Mouse (Mus musculus) heart, embryonic 12.5 days (tissue): Measurements from ENCODE around the gene Hhipl1. TPM values are rescaled to one million over a fixed set of nuclear protein-coding genes. Genes with fewer than 3 reads are reported as not detected.

Experiments
- ATAC-seq: fragments of 200-750 bp; cut with Nextera tagmentation; 2 replicates; pipeline ENCODE4 v1.8.0; 2017; ENCODE audit warnings: moderate TSS enrichment, moderate library complexity; ENCODE audit not compliant: insufficient number of reproducible peaks, low FRiP score
- H3K27ac ChIP-seq: fragments of 300-500 bp; sonication (generic); 2 replicates; pipeline ENCODE4 v1.5.1; 2016; ENCODE audit warnings: mild to moderate bottlenecking, moderate library complexity; ENCODE audit not compliant: poor library complexity, severe bottlenecking
- H3K27me3 ChIP-seq: fragments of 300-500 bp; sonication (generic); replicated peaks from 2 replicates; pipeline ENCODE4 v1.6.1; 2016; ENCODE audit warnings: mild to moderate bottlenecking, moderate library complexity
- H3K36me3 ChIP-seq: fragments of 300-500 bp; sonication (generic); 2 replicates; pipeline ENCODE4 v1.6.1; 2016; ENCODE audit warnings: mild to moderate bottlenecking, moderate library complexity
- H3K4me1 ChIP-seq: fragments of 300-500 bp; sonication (generic); replicated peaks from 2 replicates; pipeline ENCODE4 v1.6.1; 2016; ENCODE audit warnings: mild to moderate bottlenecking
- H3K4me2 ChIP-seq: fragments of 300-500 bp; sonication (generic); 2 replicates; pipeline ENCODE4 v1.6.1; 2016; ENCODE audit warnings: mild to moderate bottlenecking, moderate library complexity
- H3K4me3 ChIP-seq: fragments of 300-500 bp; sonication (generic); 2 replicates; pipeline ENCODE4 v1.5.1; 2016; ENCODE audit warnings: mild to moderate bottlenecking
- H3K9ac ChIP-seq: fragments of 300-500 bp; sonication (generic); 2 replicates; pipeline ENCODE4 v1.6.1; 2016; ENCODE audit warnings: mild to moderate bottlenecking, moderate library complexity
- H3K9me3 ChIP-seq: fragments of 300-500 bp; sonication (generic); replicated peaks from 2 replicates; pipeline ENCODE4 v1.6.1; 2016; ENCODE audit warnings: mild to moderate bottlenecking, moderate library complexity
- WGBS: fragments of 180-500 bp; shearing (Covaris S2); methylation state at CpG from one replicate; pipeline ENCODE4 v1.1.7; 2016; 5-methylcytosine and 5-hydroxymethylcytosine counted together
- polyA plus RNA-seq: library from polyadenylated mRNA; unstranded; fragments of >200 nt; fragmentation: Nextera tagmentation; extraction: Ambion mirVana; gene quantifications from 2 replicates; pipeline ENCODE4 v1.2.1, GENCODE M21; 2016

Gene Hhipl1
- 0.82 and 1.2 TPM in 2 replicates for polyA plus RNA-seq

DNA sequence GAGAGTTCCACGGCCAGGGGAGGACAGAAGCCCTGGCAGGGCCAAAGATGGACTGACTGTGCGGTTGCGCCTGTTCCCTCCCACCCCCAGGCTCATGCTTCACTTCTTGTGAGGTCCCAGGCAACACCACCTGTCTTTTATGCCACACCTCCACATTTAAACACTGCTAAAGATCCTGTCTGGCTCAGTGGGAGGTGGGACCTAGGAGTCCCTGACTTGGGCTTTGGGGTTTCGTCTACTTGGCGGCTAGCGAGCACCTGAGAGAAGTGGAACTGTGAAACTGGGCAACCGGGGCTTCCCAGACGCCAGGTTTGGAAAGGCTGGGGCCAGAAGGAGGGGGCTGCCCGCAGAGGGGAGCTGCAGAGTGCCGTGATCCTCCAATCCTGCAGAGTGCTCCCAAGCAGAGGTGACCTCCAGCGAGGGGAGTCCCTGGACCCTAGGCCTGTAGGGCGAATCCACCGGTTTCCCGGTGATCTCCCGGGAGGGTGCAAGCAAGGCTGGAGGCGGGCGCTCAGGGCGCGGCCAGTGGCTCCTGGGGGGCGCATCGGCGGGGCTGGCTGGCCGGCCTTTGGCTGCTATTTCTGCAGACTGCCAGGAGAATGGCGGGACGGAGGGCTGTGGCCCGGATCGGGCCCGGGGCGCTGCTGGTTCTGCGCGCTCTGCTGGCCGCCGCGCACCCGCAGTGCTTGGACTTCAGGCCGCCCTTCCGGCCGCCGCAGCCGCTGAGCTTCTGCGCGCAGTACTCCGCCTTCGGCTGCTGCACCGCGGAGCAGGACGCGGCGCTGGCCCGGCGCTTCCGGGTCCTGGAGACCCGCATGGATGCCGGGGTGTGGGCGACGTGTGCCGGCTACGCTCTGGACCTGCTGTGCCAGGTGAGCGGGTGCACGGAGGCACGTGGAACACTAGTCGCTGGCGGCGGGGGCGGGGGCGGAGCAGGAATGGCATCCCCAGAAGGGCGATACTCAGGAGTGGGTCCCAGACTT lies at the start of gene Hhipl1:
Gene Hhipl1, plus strand, starts transcription at position 459 of the 983 bp plus-strand sequence.
- Histone ChIP-seq H3K27ac (no peak within 1 kb of the TSS), H3K9me3 (no peaks in the 10 kb centered on the region), H3K27me3 (peaks cover 41% of the 10 kb centered on the region), H3K36me3 (no peaks in the 10 kb centered on the region), H3K4me1 (peaks cover 4% of the 10 kb centered on the region; the same call in 1 of the 2 replicates), H3K4me2 (peak within 1 kb of the TSS; percentile 95), H3K4me3 (peak within 1 kb of the TSS; percentile 61), H3K9ac (peak within 1 kb of the TSS; percentile 81)
- 2% methylated on average over 67 of the region's 67 CpGs for WGBS
- ATAC-seq, result peak; percentile 57

DNA sequence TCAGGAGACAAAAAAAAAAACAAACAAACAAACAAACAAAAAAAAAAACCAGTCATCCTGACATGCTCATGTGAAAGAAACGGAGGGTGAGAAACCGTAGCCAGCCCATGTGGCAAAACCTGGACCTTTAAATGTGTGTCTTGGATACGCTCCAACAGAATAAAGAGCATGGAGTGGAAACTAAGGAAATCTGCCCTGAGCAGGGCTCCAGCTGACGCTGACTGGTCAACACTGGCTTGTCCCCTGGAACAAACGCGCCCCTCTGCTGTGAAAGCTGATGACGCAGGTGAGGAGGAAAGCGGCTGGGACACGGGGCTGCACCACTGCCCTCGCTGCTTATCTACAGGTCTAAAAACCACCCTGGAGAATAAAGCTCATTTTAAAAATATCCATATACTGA lies 49.3 kb upstream of the Hhipl1 start:
- WGBS, result 25% methylated on average over 10 of the region's 10 CpGs
- H3K4me2 ChIP-seq, result no peak overlapping the region
- peak overlapping the region; percentile 19; the same call in 1 of the 2 replicates for H3K27ac ChIP-seq
- no peaks in the 10 kb centered on the region for H3K36me3 ChIP-seq
- H3K9me3 ChIP-seq, result no peaks in the 10 kb centered on the region
- peaks cover 84% of the 10 kb centered on the region for H3K4me1 ChIP-seq
- ATAC-seq, result peak; percentile 58; the same call in 1 of the 2 replicates
- no peak overlapping the region for H3K9ac ChIP-seq
- H3K27me3 ChIP-seq, result no peaks in the 10 kb centered on the region
- H3K4me3 ChIP-seq, result no peak overlapping the region

DNA sequence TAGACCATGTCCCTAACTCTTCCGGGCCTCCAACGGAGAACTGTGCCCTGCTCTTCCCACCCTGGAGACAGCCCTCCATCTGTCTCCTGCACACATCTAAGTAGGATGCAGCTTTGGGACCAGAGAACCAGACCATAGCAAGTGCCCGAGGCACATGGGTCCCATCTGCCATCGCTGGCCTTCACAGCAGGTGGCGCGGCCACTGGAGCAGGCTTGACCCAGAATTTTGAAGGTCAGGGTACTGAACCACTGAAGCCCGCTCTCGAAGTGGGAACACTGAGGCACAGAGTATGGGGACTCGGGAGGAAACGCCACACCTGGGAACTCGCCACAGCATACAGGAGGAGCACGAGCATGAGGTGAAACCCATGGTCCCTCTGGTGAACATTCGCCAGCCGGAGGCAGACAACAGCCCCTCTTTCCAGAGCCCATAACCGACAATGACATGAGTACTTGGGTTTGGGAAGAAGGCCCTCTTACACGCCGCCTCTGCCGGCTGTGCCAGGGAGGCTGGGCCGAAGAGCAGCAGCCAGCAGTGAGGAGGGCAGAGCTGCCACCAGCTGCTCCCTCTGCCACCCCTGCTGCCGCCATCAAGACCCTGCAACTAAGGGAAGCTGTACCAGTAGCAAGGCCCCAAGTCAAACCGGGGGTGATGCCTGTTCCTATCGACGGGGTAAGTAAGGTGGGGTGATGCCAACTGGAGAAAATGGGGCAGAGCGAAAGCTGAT lies 46.6 kb upstream of the Hhipl1 start:
- Histone ChIP-seq H3K36me3 (no peaks in the 10 kb centered on the region), H3K27ac (no peak overlapping the region), H3K4me1 (peaks cover 84% of the 10 kb centered on the region)

DNA sequence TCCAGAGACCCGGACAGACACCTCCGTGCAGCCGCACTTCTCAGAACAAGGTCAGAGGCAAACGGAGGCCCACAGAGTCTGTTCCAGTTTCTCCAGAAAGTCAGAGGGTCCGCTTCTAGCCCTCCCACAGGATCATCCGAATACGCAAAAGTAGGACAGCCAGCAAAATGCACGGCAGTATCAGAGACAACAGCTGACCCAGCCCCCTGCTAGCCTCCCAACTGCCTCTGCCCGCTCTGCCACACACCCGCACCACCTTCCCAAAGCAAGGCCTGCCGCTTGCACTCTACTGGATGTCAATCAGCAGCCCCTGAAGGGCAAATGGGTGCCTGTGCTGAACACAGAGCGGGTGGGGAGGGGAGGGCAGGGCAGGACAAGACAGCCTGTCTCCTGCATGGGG lies 45.1 kb upstream of the Hhipl1 start:
- no peak for ATAC-seq
- no peaks in the 10 kb centered on the region for H3K27me3 ChIP-seq
- no peak overlapping the region for H3K4me3 ChIP-seq
- H3K9ac ChIP-seq, result peak overlapping the region; percentile 27; the same call in 1 of the 2 replicates
- no peaks in the 10 kb centered on the region for H3K9me3 ChIP-seq
- H3K4me1 ChIP-seq, result peaks cover 85% of the 10 kb centered on the region
- WGBS, result 69% methylated on average over 12 of the region's 12 CpGs
- no peaks in the 10 kb centered on the region for H3K36me3 ChIP-seq
- no peak overlapping the region for H3K27ac ChIP-seq
- H3K4me2 ChIP-seq, result no peak overlapping the region

More for the DNA sequence above, 46.6 kb upstream of the Hhipl1 start:
- 87% methylated on average over 24 of the region's 24 CpGs for WGBS
- Histone ChIP-seq H3K9me3 (no peaks in the 10 kb centered on the region), H3K4me3 (no peak overlapping the region), H3K4me2 (no peak overlapping the region), H3K9ac (no peak overlapping the region), H3K27me3 (no peaks in the 10 kb centered on the region)
- ATAC-seq, result no peak

DNA sequence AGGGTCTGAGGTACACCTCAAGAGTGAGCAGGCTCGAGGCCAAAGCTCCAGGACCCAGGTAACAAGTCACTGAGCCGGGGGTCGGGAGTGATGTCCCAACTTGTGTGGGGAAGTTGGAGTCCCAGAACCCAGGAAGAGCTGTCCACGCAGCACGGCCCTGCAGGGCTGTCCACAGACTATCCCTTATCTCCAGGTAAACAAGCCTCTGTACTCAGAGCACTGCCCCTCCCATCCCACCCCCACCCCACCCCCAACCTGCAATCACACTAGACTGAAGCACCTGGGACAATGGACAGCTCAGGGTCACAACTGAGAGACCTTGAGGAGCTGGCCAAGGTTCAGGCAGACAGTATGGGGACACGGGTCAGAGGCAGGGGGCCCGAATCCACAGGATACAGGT lies 41.2 kb upstream of the Hhipl1 start:
- peak overlapping the region; percentile 16; the same call in 1 of the 2 replicates for H3K9ac ChIP-seq
- H3K4me1 ChIP-seq, result peaks cover 91% of the 10 kb centered on the region
- H3K4me3 ChIP-seq, result no peak overlapping the region
- no peak overlapping the region for H3K4me2 ChIP-seq
- H3K9me3 ChIP-seq, result no peaks in the 10 kb centered on the region
- no peaks in the 10 kb centered on the region for H3K27me3 ChIP-seq
- no peak for ATAC-seq
- 66% methylated on average over 7 of the region's 7 CpGs for WGBS
- no peaks in the 10 kb centered on the region for H3K36me3 ChIP-seq
- H3K27ac ChIP-seq, result no peak overlapping the region

DNA sequence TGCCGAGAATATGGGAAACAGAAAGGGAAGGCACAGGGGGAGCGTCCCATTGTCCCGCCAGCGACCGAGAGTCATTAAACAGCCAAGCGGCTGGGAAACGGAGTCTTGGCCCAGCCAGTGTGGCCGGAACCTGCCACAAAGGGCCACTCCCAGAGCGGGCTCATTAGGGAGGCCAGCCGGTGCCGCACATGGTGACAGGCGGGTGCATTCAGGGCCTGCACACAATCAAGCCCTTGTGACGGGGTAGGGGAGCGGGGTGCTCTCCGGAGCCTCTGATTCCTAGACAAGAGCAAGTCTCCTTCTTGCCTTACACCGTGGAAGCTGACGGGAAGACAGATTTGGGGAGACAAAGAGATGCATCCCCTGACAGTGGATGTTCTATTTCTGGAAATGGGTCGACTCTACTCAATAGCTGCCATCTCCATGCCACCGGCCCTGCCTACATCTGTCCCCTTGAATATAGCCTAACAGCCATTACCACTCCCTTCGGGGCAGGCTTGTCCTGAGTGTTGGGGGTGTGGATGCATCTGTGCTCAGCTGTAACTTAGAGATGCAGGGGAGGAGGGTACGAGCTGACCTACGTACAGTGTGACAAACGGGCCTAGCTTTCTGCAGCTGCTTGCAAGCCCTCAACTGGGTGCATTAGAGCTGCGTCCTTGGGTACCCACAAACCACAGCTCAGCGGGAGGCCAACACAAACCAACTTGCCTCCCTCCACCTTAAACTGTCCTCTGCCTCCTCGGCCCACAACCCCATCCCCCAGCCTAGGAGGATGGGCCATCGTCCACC lies 40.0 kb upstream of the Hhipl1 start:
- H3K36me3 ChIP-seq, result no peaks in the 10 kb centered on the region
- WGBS, result 36% methylated on average over 27 of the region's 27 CpGs
- peaks cover 95% of the 10 kb centered on the region for H3K4me1 ChIP-seq
- H3K4me2 ChIP-seq, result peak overlapping the region; percentile 36
- peak overlapping the region; percentile 12; the same call in 1 of the 2 replicates for H3K9ac ChIP-seq
- no peak overlapping the region for H3K27ac ChIP-seq
- no peak overlapping the region for H3K4me3 ChIP-seq
- ATAC-seq, result no peak
- no peaks in the 10 kb centered on the region for H3K9me3 ChIP-seq
- no peaks in the 10 kb centered on the region for H3K27me3 ChIP-seq

DNA sequence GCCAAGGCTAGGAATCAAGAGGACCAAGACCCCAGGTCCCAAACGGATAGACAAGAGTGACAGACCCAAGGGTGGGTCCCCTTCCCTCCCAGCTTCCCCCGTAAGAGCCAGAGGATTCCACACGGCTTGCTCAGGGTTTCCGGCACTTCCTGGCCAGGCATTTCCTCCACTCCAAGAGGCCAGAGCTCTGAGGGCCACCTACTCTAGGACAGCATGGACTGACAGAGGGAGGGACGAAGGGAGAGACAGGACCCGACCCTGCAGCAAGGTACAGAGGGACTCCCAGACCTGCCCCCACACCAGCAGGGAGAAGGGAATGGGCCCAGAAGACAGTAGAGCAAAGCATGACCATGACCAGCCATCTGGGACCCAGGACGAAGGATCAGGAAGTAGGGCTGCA lies 38.4 kb upstream of the Hhipl1 start:
- H3K4me3 ChIP-seq, result no peak overlapping the region
- peaks cover 95% of the 10 kb centered on the region for H3K4me1 ChIP-seq
- H3K4me2 ChIP-seq, result no peak overlapping the region
- no peaks in the 10 kb centered on the region for H3K27me3 ChIP-seq
- no peaks in the 10 kb centered on the region for H3K9me3 ChIP-seq
- H3K27ac ChIP-seq, result no peak overlapping the region
- peak overlapping the region; percentile 53; the same call in 1 of the 2 replicates for H3K9ac ChIP-seq
- 47% methylated on average over 7 of the region's 7 CpGs for WGBS
- no peak for ATAC-seq
- H3K36me3 ChIP-seq, result no peaks in the 10 kb centered on the region

DNA sequence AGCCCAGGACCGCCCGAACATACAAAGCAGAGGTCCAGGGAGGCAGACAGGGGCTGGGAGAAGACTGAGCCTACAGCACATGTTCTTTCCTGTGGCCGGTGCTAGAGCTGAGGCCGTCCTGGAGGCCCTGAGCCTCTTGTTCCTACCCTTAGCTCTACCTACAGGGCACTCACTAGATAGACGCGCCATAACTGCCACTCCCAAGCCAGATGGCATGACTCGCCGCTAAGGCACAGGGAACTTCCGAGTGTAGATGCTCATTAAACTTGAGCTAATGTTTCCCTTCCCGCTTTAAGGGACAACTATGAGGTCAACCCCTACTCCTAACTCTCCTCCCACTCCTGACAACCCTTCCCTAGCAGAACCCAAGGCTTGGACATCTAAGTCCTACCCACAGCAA lies 37.1 kb upstream of the Hhipl1 start:
- no peak overlapping the region for H3K4me3 ChIP-seq
- no peak overlapping the region for H3K4me2 ChIP-seq
- no peak overlapping the region for H3K27ac ChIP-seq
- ATAC-seq, result no peak
- no peak overlapping the region for H3K9ac ChIP-seq
- H3K4me1 ChIP-seq, result peaks cover 95% of the 10 kb centered on the region
- no peaks in the 10 kb centered on the region for H3K9me3 ChIP-seq
- H3K27me3 ChIP-seq, result no peaks in the 10 kb centered on the region
- H3K36me3 ChIP-seq, result no peaks in the 10 kb centered on the region
- 89% methylated on average over 10 of the region's 10 CpGs for WGBS

DNA sequence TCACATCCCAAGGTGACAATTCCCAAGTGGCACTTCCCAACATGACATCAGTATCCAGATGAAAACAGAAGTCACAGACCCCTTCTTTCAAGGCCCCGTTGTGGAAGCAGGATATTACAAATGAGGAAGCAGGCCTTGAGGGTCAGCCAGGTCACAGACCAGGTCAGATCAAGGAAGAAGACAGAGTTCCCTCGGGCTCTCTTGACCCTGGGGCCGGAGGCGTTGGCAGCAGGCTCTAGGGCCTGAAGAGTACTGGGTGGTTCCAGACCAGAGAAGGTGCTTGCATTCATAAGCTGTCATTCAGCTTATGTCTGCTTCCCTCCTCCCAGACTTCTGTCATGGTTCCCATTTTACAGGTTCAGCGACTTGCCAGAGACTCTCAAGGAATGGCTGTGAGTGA lies 36.4 kb upstream of the Hhipl1 start:
- Histone ChIP-seq H3K9me3 (no peaks in the 10 kb centered on the region), H3K9ac (no peak overlapping the region), H3K36me3 (no peaks in the 10 kb centered on the region), H3K27ac (no peak overlapping the region), H3K4me1 (peaks cover 95% of the 10 kb centered on the region), H3K27me3 (no peaks in the 10 kb centered on the region), H3K4me2 (no peak overlapping the region), H3K4me3 (no peak overlapping the region)
- ATAC-seq, result no peak
- 54% methylated on average over 5 of the region's 5 CpGs for WGBS

DNA sequence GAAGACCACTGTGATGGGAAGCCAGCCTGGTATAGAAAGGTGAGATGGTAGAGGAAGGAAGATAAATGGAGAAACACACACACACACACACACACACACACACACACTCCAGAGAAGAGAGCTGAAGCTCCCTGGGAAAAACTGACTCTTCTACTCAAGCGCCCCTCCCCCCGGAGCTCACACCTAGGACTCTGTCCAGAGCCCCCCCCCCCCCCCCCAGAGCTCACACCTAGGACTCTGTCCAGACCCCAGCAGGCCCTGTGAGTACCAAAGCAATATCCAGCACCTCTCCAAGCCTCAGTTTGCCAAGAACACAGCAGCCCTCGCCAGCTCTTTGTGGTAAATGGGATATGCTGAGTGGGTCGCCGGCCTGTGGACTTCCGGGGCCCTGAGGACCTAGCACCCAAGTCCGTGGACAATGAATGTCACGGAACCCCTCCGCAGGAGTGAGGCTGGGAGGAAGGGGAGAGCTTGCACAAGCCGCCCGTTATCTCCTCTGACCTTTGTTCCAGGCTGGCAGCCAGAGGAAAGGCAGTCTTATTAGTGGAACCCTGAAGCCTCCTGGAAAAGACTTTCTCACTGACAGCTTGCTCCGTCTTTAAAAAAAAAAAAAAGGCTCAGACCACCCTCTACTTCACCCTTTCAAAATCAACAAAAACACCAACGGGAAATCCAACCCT lies 35.7 kb upstream of the Hhipl1 start:
- Histone ChIP-seq H3K4me1 (peaks cover 89% of the 10 kb centered on the region), H3K27me3 (no peaks in the 10 kb centered on the region), H3K9ac (peak overlapping the region; percentile 43; the same call in 1 of the 2 replicates), H3K4me3 (no peak overlapping the region), H3K4me2 (peak overlapping the region; percentile 99), H3K36me3 (no peaks in the 10 kb centered on the region), H3K9me3 (no peaks in the 10 kb centered on the region), H3K27ac (peak overlapping the region; percentile 22)
- no peak for ATAC-seq
- WGBS, result 33% methylated on average over 13 of the region's 13 CpGs
